Mouse (Mus musculus) lung, postnatal 0 days (tissue): ENCODE measurements around the gene Gm15737.

Experiments used
- CTCF ChIP-seq: IDR thresholded peaks from 2 replicates; pipeline ENCODE4 v1.5.1; 2016; ENCODE audit warnings: antibody characterized with exemption, mild to moderate bottlenecking
- EP300 ChIP-seq: IDR thresholded peaks from 2 replicates; pipeline ENCODE4 v1.6.1; 2016; ENCODE audit warnings: antibody characterized with exemption, mild to moderate bottlenecking, control low read depth

- TF ChIP-seq CTCF (no peak), EP300 (no peak)
These were observed 22.4 kb downstream of the Gm15737 start for GRCm38 (mm10) chr6:92891535-92891934.
